Mouse (Mus musculus) mature B cell (primary cell): ENCODE data around the gene Wbp4.
"Not testable (repeated sequence)": the region's sequence is repeated elsewhere in the genome, so short reads cannot be mapped to it uniquely, and the experiment has no call there.

Experiments used
- in situ Hi-C: fragments of 300-500 bp; cut with MboI; formaldehyde crosslinking; loops from 2 replicates; pipeline ENCODE4 v1.14.3; 2019

Wbp4 gene

DNA sequence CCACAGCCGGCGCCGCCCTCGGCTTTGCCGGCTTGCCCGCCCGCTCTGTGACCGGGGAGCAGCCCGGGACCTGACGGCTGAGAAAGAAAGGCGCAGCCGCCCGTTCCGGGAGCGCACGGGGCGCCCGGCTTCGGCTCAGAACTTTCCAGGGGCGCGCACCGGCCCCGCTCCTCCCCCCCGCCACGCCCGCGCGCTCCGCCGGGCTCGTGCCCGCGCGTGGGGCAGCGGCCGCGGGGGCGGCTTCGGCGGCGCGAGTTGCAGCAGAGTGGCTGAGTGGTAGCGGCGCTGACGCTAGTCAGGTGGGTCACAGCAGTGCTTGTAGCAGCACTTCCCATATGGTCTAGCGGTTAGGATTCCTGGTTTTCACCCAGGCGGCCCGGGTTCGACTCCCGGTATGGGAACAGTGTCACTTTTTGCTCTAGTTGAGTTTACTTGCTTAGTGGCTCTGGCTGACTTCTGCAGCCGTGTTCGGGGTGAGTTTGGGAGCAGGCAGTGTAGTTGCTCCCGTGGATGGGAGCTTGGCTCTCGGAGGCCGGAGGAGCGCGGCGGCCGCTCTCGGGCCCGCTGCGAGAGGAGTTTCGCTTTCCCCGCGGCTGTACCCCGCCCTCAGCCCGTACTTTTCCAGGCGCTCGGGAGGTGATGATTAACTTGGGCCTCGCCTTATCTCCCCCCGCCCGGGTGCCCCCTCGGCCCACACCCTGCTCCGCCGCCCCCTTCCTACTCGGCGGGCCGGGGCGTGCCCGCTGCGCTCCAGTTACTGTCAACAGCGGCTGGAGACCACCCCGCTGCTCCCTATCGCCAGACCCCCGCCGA lies at the start of gene Wbp4:
Gene Wbp4 (minus strand): TSS at position 182 of the 813 bp plus-strand sequence.
- in situ Hi-C loops = no loop called here

- in situ Hi-C loops = no loop called here
Measured at GRCm38 (mm10) chr14:79530761-79531160, 49.4 kb upstream of the Wbp4 start.

DNA sequence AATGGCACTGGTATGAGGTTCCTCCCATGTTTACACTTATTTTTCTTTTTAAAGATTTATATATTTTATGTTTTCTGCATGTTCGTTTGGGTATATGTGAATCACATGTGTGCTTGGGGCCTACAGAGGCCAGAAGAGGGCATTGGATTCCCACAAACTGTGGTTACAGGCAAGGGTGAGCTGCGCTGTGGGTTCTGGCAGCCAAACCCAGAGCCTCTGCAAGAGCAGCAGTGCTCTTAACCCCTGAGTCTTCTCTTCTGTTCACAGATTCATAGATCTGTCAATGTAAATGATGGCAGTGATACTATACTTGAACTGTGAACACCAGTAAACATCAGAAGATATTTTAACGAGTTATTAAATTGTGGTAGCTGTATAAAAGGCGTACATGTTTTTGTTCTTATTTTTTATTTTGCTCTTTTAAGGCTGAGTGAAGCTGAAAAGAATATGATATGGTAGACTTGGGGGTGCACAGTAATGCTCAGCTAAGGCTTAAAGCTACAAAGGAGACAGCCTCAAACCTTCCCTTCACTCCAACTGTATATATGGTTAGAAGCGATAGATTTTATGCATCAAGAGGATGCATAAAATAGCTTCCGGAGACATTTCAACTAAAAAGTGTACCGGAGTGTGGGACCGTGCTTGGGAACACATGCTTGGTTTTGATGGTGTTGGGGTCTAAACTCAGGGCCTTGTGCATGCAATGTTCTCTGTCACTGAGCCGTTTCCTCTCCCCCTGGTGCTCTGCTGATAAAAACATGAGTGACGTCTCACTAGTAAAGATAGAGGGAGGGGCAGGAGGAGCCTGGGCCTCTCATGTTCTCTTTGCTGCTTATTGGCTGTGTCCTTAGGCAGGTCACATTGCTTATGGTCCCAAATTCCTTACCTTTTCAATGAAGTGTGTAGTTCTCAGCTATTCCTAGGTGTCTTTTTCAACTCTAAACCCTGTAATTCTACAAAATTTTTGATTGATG lies 48.5 kb upstream of the Wbp4 start:
- in situ Hi-C loops = no loop called here

GRCm38 (mm10) chr14:79527704-79528103 lies 46.4 kb upstream of the Wbp4 start:
- in situ Hi-C loops = no loop called here

- in situ Hi-C loops = not testable (repeated sequence)
Measured at GRCm38 (mm10) chr14:79526106-79526505, 44.8 kb upstream of the Wbp4 start.

GRCm38 (mm10) chr14:79522387-79522786 lies 41.1 kb upstream of the Wbp4 start:
- in situ Hi-C loops = no loop called here

DNA sequence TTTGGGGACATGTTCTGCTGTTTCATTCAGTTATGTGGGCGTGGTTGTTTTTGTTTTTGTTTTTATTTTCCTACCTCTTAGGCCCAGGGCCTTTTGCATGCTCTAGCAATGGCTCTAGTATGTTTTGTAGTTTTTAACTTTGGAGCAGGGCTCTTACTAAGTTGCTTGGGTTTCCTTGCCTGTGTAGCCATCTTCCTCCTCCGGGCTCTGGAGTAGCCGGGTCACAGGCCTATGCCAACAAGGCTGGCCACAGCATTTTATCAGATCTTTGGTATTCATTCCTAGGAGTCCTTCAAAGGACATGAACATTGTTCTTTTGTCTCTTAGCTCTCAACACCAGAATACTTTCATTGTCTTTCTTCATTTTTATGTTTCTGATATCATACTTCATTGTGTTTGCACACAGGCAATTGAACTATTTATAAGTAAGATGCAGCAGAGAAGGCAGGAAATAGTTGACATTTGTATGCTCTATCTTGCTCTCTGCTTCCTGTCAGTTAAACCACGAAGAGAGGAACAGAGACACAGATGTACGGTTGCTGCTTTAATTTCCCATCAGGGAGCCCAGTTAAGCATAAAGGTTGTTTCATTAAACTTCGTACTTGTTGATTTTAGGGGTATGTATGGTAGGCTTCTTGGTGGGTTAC lies 40.3 kb upstream of the Wbp4 start:
- in situ Hi-C loops = no loop called here

- in situ Hi-C loops = no loop called here
Measured at GRCm38 (mm10) chr14:79521056-79521455, 39.7 kb upstream of the Wbp4 start.

DNA sequence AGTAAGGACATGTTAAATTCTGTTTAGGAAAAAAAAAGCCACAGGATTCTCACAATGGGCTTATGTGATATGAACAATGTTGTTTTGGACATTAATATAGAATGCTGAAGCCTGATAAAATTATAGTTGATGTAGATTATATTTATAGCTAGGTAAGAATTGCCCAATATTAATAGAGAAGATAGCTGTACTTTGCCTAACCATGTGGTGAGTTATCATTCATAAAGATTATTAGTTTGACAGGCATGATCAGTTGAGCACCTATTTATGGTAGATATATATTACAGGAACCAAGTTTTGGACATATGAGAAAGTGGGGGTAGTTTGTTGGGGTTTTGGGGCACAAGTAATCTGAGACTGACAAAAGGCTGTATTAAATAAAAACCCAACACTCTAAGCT lies 39.3 kb upstream of the Wbp4 start:
- in situ Hi-C loops = no loop called here

DNA sequence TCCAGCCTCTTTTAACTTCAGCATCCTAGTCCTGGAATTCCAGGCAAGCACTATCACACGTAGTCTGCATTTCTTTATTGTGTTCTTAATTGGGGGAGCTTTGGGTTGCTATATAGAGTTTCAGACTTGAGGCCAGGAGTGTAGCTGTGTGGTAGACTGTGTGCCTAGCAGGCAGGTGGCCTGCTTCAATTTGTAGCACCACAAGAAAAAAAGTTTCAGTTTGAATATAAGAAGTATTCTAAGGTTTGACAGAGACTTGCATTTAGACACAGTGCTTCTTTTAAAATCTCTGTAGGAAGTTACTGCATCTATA lies 38.3 kb upstream of the Wbp4 start:
- in situ Hi-C loops = no loop called here

DNA sequence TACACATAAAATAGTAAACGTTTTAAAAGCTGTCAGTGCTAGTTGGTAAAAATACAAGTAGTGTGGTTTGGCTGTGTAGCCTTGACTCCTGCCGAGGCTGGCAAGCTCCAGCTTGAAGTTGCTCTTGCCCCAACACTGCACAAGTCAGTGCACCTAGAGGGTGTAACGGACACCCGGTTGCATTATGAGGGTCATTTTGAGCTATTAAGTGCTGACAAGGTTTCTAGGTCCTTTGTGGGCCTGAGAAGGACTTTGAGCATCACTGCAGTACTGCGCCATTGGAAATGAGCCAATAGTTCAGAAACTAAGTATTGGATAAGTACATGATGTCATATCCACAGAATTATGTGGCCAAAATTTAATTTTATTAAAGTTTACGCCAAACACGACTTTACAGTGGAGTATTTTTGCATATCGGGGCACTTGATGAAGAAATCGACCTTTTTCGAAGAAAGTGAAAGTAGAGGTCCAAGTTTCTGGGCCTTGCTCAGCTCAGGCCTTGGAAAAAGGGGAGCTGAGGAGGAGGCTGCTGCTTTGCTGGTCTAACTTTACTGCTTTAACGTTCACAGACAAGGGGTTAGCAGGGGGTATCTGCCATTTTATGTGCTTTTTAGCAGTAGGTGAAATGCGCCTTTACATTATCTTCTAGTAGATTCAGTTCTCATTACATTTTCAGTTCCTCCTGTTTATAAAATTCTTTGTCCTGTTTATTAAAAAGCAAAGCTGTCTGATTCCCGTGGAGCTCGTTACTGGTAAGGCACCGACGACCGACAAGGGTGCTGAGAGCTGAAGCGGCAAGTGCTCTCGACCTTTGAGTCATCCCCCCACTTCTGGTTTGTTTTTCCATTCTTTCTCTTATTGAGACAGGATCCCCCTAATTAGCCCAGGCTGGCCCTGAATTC lies 37.7 kb upstream of the Wbp4 start:
- in situ Hi-C loops = no loop called here

- in situ Hi-C loops = no loop called here
Measured at GRCm38 (mm10) chr14:79518123-79518522, 36.8 kb upstream of the Wbp4 start.

DNA sequence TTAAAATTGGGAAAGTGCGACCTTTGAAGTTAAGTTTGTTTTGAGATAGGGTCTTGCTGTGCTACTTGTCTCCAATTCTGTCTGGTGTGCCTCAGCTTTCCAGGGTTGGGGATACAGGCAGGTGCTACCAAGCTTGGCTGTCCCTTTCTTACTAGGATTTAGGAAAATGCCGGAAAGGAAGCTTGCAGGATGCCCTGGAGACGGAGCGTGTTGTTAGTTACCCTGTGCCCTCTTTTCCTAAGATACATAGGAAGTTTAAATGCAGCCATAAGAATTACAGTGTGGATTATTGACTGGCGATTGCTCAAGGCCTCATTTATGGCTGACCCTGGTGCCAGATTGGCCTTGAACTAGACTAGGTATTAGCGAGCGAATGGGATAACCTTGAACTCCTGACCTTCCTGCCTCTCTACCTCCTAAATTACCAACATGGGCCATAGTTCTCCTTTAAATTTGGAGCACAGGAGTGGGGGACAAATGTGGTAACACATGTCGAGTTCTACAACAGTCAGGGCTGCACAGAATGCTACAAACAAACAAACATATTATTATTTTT lies 35.9 kb upstream of the Wbp4 start:
- in situ Hi-C loops = no loop called here

DNA sequence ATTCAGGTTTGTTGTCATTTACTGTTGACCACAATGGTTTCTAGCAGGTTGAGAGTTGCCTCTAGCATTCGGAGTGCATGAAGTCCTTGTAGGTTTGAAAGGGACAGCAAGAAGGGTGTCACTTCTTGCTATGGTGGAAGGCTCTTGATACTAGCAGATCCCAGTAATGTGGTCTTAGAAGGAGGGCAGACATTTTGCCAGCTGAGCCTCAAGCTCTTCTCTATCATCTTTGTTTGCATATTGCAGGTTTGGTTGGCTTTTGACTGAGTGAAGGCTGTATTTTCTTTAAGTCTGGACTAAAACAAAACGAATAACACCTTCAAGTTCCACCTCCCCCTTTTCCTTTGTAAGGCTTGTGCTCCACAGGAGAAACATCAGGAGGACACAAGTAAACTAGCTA lies 35.4 kb upstream of the Wbp4 start:
- in situ Hi-C loops = no loop called here

- in situ Hi-C loops = no loop called here
Measured at GRCm38 (mm10) chr14:79516243-79516610, 34.9 kb upstream of the Wbp4 start.

- in situ Hi-C loops = no loop called here
Measured at GRCm38 (mm10) chr14:79515511-79516242, 34.4 kb upstream of the Wbp4 start.

DNA sequence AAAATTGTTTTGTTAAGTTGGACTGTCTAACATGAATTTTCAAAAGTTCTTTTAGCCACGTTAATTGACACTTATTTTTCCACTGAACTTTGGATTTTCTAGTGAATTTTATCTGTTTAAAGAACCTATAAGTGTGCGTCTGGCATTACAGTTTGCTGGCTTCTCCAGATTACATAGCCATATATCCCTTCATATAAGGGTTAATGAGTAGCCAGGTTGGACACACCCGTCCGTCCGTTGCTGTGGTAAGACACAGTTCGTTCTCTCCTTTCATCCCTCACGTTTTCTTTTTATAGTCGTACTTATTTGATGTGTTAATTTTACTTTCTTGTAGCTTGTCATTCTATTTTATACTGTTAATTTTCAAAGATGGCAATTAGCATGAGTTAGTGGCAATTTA lies 33.8 kb upstream of the Wbp4 start:
- in situ Hi-C loops = no loop called here

DNA sequence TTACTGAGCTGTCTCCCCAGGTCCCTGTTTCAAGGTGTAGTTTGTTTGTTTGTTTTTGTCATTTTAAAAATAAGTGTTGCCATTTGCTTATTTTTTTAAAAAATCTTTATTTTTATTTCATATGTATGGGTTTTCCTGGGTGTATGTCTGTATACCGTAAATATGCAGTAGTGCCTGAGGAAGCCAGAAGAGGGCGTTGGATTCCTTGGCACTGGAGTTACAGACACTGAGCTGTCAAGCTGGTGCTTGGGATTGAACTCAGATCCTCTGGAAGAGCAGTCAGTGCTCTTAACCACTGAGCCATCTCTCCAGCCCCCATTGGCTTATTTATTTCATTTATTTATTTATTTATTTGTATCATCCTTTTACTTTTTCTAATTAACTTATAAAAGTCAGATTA lies 32.6 kb upstream of the Wbp4 start:
- in situ Hi-C loops = no loop called here

DNA sequence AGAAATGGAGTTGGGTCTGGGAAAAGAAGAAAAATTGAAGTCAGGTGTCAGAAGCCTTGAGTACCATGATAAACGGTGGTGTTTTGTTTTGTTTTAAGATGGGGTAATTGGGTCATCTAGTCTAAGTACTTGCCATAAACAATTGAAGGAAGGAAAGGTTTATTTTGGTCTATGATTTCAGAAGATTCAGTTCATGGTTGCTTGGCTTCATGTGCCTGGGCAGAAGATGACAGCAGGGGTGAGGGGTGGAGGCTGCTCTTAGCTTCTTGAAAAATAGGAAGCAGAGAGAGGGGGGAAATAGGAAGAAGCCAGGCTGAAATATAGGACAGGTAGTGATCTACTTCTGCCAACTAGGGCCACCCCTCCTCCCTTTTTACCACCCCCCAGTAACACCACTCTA lies 30.2 kb upstream of the Wbp4 start:
- in situ Hi-C loops = no loop called here

DNA sequence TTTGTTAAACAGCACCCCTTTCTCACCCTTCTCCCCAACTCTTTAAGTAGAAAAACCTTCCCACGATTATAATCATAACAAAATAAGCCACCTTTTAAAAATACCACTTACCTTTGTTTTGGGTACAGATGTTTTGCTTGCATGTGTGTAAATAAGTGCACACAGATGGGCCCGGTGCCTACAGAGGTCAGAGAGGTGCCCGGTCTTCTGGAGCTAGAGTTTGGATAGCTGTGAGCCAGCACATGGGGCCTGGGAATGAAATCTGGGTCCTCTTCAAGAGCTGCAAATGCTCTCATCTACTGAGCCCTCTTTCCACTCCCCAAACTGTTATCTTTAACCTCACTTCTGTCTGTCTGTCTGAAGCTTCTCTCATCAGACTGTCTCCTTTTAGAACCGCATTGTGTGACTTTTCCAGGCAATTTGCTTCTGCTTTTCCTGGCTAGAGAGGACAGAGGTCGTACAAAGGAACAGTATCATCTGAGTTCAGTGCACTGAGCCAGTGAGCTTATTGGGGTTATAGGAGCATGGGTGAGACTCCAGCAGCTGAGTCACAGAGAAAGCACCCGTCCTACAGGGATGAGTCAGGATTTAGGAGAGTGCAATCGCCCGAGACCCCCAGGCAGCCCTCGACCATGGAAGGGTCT lies 27.5 kb upstream of the Wbp4 start:
- in situ Hi-C loops = no loop called here
